Mouse (Mus musculus) induced T-regulatory cell, adult 2 months (primary cell): ENCODE measurements around the gene Gtf2h4.
A peak's percentile ranks its signal among the peaks of the same experiment; 100 is the strongest.

ENCODE experiments used
- DNase-seq: peaks from one replicate; pipeline ENCODE4 v3.0.0-alpha.2; 2012; ENCODE audit warnings: low read depth

Gene Gtf2h4

DNA sequence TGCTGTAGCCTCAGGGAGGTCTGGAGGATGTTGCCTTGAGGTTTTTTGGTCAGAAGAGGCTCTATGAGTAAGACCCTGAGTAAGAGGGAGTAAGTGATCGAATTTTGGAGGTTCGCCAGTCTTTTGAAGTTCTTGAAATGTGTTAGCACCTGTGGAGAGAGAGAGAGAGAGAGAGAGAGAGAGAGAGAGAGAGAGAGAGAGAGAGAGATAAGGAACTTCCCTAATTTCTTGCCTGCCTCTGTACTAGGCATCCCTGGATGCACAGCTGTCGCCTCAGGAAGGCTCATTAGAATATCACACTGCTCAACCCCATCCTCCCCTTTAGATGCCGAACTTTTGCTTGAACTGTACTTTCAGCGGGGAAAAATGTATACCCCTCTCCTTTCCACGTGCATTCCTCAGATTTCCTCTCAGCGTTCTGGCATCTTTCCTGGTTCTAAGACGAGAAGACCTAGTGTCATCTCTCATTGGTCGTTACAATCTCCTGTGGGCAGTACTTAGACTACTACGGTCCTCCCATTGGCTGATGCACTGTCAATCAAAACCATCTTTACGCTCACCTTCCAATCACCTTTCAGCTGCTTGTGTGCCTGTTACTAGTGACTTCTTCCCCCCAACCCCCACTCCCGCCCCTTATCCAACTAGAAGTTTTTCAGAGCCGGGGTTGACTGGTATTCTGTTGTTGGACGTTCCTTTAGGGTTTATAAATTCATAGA lies 34.9 kb downstream of the Gtf2h4 start:
- peak; percentile 91 for DNase-seq

DNA sequence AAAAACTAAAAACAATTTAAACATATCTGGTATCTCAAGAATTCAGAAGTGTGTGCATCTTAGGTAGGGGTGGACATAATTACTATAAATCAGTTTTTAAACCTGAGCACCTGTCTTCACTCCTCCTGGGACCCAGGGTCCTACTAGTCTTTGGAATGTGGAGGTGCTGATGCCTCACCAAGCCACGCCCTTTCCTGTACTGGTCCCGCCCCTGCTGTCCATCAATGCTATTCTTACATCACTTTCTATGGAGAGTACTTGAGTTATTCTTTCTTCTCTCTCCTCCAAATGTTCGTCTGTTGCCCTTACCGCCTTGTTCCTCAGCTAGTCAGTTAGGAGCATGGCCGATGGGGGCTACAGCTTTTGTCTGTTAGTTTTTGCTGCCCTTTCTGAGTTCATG lies 37.2 kb downstream of the Gtf2h4 start:
- DNase-seq = peak; percentile 65

DNA sequence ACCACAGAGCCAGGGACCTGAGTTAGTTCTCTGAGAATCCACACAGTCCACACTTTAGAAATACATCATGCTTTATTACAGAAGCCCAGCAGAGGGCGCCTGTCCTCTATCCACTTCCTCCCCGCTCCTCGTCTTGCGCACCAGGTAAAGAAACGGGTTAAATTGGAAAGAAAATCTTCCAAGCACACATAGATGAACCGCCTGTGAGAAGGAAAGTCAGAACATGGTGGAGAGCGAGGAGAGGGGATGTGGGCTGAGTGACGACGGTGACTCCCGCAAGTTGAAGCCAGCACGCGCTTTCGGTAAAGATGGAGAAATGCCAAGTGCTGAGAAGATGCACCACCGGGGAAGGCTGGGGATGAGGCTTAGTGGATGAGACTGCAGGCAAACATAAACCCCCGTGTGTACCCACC lies 37.8 kb downstream of the Gtf2h4 start:
- DNase-seq = peak; percentile 90

DNA sequence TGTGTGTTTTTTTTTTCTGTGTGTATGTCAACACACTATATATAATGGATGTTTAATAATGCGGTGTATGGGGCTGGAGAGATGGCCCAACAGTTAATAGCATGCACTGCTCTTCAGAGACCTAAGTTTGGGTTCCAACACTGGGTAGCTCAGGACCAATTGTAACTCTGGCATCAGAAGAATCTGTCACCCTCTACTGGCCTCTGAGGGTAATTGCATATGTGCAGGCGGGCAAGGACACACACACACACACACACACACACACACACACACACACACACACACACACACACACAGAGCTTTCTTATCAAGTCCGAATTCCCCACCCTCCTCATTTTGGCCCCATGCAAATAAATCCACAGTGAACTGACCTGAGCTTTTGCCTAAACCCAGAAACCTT lies 38.3 kb downstream of the Gtf2h4 start:
- DNase-seq = no peak

DNA sequence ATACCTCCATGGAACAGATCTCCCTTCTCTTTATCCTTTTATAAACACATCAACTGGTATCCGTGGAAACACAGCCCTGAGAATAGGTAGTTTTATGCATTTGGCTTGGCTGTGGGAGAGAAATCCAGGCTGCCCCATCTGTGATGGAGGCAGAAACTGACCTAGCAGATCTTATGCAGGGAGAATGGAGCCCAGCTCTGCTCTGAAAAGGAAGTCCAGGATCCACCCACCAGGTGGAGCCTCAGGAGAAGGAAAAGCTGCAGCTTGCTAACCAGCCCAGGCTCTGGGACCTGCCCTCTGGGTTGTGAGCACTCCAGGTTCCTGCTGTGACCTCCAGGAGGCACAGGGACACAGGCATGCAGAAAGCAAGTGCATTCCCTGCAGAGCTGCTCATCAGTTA lies 39.5 kb downstream of the Gtf2h4 start:
- DNase-seq = no peak

DNA sequence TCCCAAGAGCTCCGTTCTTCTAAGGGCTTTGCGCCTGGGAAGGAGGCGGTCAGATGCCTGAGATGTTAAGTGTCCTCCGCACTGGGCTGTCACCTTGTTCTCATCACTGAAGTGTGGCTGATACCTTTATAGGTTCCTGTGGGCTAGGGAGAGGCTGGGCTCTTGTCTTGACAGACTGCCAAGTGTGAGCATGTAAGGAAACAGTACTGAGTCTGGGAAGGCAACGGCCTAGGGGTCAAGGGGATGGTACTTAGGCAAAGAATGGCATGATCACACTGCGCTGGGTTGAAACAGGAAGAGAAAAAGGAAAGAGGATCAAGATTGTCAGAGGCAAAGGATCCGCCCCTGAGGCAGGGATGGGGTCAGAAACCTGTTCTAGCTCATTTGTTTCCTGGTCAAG lies 47.0 kb downstream of the Gtf2h4 start, which contains the start of gene Gm9573:
Gene Gm9573, minus strand, starts transcription at position 101 of the 400 bp plus-strand sequence.
- no peak for DNase-seq
